ENCODE assay signal across 7 mouse cellular contexts in genomic region chr14:61647182-61647880, GRCm38 (mm10). TPM values are rescaled to one million over a fixed set of nuclear protein-coding genes. Genes with fewer than 3 reads are reported as not detected.
DNase-seq lines count a peak whose midpoint lies in the region; ATAC-seq lines count a peak whose summit lies in the region.

No protein-coding gene starts in this region.

- peaks cover 16% of the 10 kb centered on the region for H3K4me1 ChIP-seq in forebrain, embryonic 15.5 days
- no peaks in the 10 kb centered on the region for H3K4me1 ChIP-seq in hindbrain, embryonic 12.5 days
- H3K4me1 ChIP-seq in midbrain, embryonic 11.5 days (ENCODE audit: control insufficient read depth, insufficient read depth, low read length): no peaks in the 10 kb centered on the region

- H3K4me2 ChIP-seq in forebrain, embryonic 15.5 days (replicated peaks): peak overlapping the region; percentile 54
- peak overlapping the region; percentile 73 for H3K4me2 ChIP-seq in hindbrain, embryonic 12.5 days (replicated peaks)
- peak overlapping the region; percentile 64 for H3K4me2 ChIP-seq in midbrain, embryonic 11.5 days

- H3K4me3 ChIP-seq in forebrain, embryonic 15.5 days: peak overlapping the region; percentile 77
- peak overlapping the region; percentile 85 for H3K4me3 ChIP-seq in hindbrain, embryonic 12.5 days
- peak overlapping the region; percentile 91 for H3K4me3 ChIP-seq in midbrain, embryonic 11.5 days (ENCODE audit: low read depth, low read length)

- no peaks in the 10 kb centered on the region for H3K36me3 ChIP-seq in forebrain, embryonic 15.5 days
- no peaks in the 10 kb centered on the region for H3K36me3 ChIP-seq in hindbrain, embryonic 12.5 days
- H3K36me3 ChIP-seq in midbrain, embryonic 11.5 days (ENCODE audit: control insufficient read depth, insufficient read depth, low read length): no peaks in the 10 kb centered on the region

- H3K9me3 ChIP-seq in forebrain, embryonic 15.5 days: no peaks in the 10 kb centered on the region
- no peaks in the 10 kb centered on the region for H3K9me3 ChIP-seq in hindbrain, embryonic 12.5 days (replicated peaks)
- H3K9me3 ChIP-seq in midbrain, embryonic 11.5 days (ENCODE audit: control insufficient read depth, low read length): no peaks in the 10 kb centered on the region

- peak overlapping the region; percentile 91 for H3K27ac ChIP-seq in forebrain, embryonic 15.5 days (replicated peaks)
- peak overlapping the region; percentile 90 for H3K27ac ChIP-seq in hindbrain, embryonic 12.5 days
- H3K27ac ChIP-seq in midbrain, embryonic 11.5 days (ENCODE audit: low read depth, low read length): peak overlapping the region; percentile 91

- H3K9ac ChIP-seq in forebrain, embryonic 15.5 days (replicated peaks): peak overlapping the region; percentile 79
- peak overlapping the region; percentile 96 for H3K9ac ChIP-seq in hindbrain, embryonic 12.5 days
- H3K9ac ChIP-seq in midbrain, embryonic 11.5 days (ENCODE audit: low read length): peak overlapping the region; percentile 96

- DNase-seq in NIH3T3 (ENCODE audit: low read depth): peak; percentile 67
- DNase-seq in c-Kit-positive CD71-positive TER-119-positive erythroid progenitor cells, embryonic 14.5 days (ENCODE audit: low spot score): peak; percentile 70
- DNase-seq in left cerebral cortex, postnatal 4 days: peak; percentile 46
- peak; percentile 96 for DNase-seq in midbrain, embryonic 11.5 days (ENCODE audit: low spot score, missing footprints)
- peak; percentile 8 to 32 for DNase-seq in spleen, adult 18-20 months

- intact Hi-C loops in left cerebral cortex, postnatal 4 days (cut with DNase I): loop anchor here (5.0 kb wide), 2 partner anchors 35 to 810 kb away; partner anchors contain the start of gene Gucy1b2

- WGBS in forebrain, embryonic 15.5 days: under 1% methylated on average over 24 of the region's 24 CpGs
- under 1% methylated on average over 24 of the region's 24 CpGs for WGBS in hindbrain, embryonic 12.5 days
- under 1% methylated on average over 24 of the region's 24 CpGs for WGBS in midbrain, embryonic 11.5 days

- no peaks in the 10 kb centered on the region for H3K27me3 ChIP-seq in forebrain, embryonic 15.5 days
- no peaks in the 10 kb centered on the region for H3K27me3 ChIP-seq in hindbrain, embryonic 12.5 days
- H3K27me3 ChIP-seq in midbrain, embryonic 11.5 days (ENCODE audit: control insufficient read depth, insufficient read depth, low read length): no peaks in the 10 kb centered on the region

- ATAC-seq in forebrain, embryonic 15.5 days (replicated peaks): no peak
- no peak for ATAC-seq in hindbrain, embryonic 12.5 days (ENCODE audit: low FRiP score)
- ATAC-seq in midbrain, embryonic 11.5 days (ENCODE audit: low FRiP score): no peak

RNA-seq across cellular contexts. Expression of gene Kcnrg, which starts 40.1 kb away (rescaled TPM):
- polyA plus RNA-seq in forebrain, embryonic 15.5 days (2015; fragmentation: Nextera tagmentation; extraction: Ambion mirVana): 3.1 and 4.0 TPM in 2 replicates
- 1.8 and 2.9 TPM in 2 replicates for polyA plus RNA-seq in hindbrain, embryonic 12.5 days (2016; fragmentation: Nextera tagmentation; extraction: Ambion mirVana)
- 1 to 10 TPM; 3.3 to 3.8 TPM for total RNA-seq in left cerebral cortex, postnatal 4 days (2021)
- polyA plus RNA-seq in midbrain, embryonic 11.5 days (2014; fragmentation: Nextera tagmentation; extraction: Ambion mirVana): 0.49 and 0.80 TPM in 2 replicates

RNA-seq across cellular contexts. Expression of gene Trim13, which starts 49.3 kb away (rescaled TPM):
- 65.6 and 65.8 TPM in 2 replicates for polyA plus RNA-seq in forebrain, embryonic 15.5 days (2015; fragmentation: Nextera tagmentation; extraction: Ambion mirVana)
- polyA plus RNA-seq in hindbrain, embryonic 12.5 days (2016; fragmentation: Nextera tagmentation; extraction: Ambion mirVana): 40.5 and 49.5 TPM in 2 replicates
- total RNA-seq in left cerebral cortex, postnatal 4 days (2021): 10 to 100 TPM; 26.2 to 26.4 TPM
- 28.7 and 30.6 TPM in 2 replicates for polyA plus RNA-seq in midbrain, embryonic 11.5 days (2014; fragmentation: Nextera tagmentation; extraction: Ambion mirVana)

Comparison
In these comparisons a context has a peak if more than half of its experiments do, and no peak if none do; other contexts are left out.
1. DNase-seq: peak in every context shown above with its lines; median percentile 96 in midbrain, embryonic 11.5 days; 70 in c-Kit-positive CD71-positive TER-119-positive erythroid progenitor cells, embryonic 14.5 days; 67 in NIH3T3; 46 in left cerebral cortex, postnatal 4 days; 20 in spleen, adult 18-20 months.